Mouse (Mus musculus): Measurements from ENCODE around the gene Inf2.

- TF ChIP-seq CTCF (IDR thresholded peaks at IDR 0.05; ENCODE audit: borderline replicate concordance, control insufficient read depth, extremely low read depth, insufficient read depth, low read length, poor library complexity) (no peak), POLR2A (IDR thresholded peaks at IDR 0.05; ENCODE audit: control insufficient read depth, extremely low read depth, insufficient read depth, low read length, poor library complexity) (no peak)
These were observed at the start of gene Inf2 for GRCm38 (mm10) chr12:112588426-112589256.

All from thymus, adult 2 months (tissue).